Mouse (Mus musculus): ENCODE data around the gene Dusp5. TPM values are rescaled to one million over a fixed set of nuclear protein-coding genes. Genes with fewer than 3 reads are reported as not detected.

Dusp5 gene
- polyA plus RNA-seq, 1 experiment from 2014 or later = 7.4 TPM

DNA sequence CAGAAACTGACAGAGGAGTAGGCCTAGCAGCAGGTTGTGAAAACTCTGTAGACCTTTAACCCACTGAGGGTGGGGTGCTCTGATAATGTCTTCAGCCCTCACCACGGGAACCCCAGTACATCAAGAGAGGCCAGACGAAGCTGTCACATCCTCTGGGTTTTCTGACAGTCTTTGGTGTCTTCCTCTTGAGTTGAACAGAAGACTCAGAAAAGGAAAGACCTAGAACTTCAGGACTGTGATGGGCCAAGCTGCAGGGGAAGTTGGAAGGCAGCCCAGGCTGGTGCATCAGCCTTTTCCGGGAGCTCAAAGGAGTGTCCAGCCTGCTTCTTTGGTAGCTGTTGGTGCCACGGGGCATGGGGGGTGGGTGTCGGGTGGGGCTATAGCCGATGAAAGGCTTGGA lies 6.5 kb downstream of the Dusp5 start:
- peaks cover 56% of the 10 kb centered on the region for H3K36me3 ChIP-seq (ENCODE audit: control insufficient read depth, insufficient read depth, low read length)
- H3K27me3 ChIP-seq (ENCODE audit: control insufficient read depth, insufficient read depth, low read length) = no peaks in the 10 kb centered on the region
- 70% methylated on average over 6 of the region's 6 CpGs for WGBS
- H3K4me2 ChIP-seq (ENCODE audit: low read length) = no peak overlapping the region
- no peaks in the 10 kb centered on the region for H3K9me3 ChIP-seq (ENCODE audit: control insufficient read depth, low read length)
- H3K4me1 ChIP-seq (ENCODE audit: control insufficient read depth in 2 of 2, insufficient read depth in 2 of 2, low read length in 2 of 2) = peaks cover 21 to 32% of the 10 kb centered on the region in 2 experiments
- H3K4me3 ChIP-seq (ENCODE audit: control insufficient read depth in 1 of 2, insufficient read depth in 1 of 2, low read depth in 1 of 2, low read length in 2 of 2) = no peak overlapping the region
- no peak overlapping the region for H3K9ac ChIP-seq (ENCODE audit: low read length)
- no peak for ATAC-seq (ENCODE audit: insufficient number of reproducible peaks, insufficient read depth, low FRiP score, low read depth)
- no peak overlapping the region for H3K27ac ChIP-seq (replicated peaks in 1 of 2; ENCODE audit: control insufficient read depth in 1 of 2, insufficient read depth in 1 of 2, low read depth in 2 of 2, low read length in 2 of 2)

DNA sequence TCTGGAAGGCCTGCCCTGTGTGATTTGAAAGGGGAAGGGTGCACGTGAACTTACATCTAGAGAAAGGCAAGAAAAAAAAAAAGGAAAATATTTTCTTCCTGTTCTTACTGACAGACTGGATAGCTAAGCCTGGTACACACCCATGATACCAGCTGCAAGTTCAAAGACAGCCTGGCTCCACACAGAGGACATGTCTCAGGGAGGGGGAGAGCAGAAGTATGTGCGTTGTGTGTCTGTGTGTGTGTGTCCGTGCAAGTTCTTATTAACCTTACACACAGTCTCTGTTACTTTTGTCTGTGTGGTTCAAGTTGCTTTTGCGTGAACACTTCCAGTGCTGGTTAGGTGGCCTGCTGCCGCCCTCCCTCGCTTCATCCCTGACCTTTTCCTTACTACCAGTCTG lies 7.3 kb downstream of the Dusp5 start:
- Histone ChIP-seq H3K27ac (replicated peaks in 1 of 2; ENCODE audit: control insufficient read depth in 1 of 2, insufficient read depth in 1 of 2, low read depth in 2 of 2, low read length in 2 of 2) (no peak overlapping the region), H3K36me3 (ENCODE audit: control insufficient read depth, insufficient read depth, low read length) (peaks cover 64% of the 10 kb centered on the region)
- 89% methylated on average over 6 of the region's 6 CpGs for WGBS

DNA sequence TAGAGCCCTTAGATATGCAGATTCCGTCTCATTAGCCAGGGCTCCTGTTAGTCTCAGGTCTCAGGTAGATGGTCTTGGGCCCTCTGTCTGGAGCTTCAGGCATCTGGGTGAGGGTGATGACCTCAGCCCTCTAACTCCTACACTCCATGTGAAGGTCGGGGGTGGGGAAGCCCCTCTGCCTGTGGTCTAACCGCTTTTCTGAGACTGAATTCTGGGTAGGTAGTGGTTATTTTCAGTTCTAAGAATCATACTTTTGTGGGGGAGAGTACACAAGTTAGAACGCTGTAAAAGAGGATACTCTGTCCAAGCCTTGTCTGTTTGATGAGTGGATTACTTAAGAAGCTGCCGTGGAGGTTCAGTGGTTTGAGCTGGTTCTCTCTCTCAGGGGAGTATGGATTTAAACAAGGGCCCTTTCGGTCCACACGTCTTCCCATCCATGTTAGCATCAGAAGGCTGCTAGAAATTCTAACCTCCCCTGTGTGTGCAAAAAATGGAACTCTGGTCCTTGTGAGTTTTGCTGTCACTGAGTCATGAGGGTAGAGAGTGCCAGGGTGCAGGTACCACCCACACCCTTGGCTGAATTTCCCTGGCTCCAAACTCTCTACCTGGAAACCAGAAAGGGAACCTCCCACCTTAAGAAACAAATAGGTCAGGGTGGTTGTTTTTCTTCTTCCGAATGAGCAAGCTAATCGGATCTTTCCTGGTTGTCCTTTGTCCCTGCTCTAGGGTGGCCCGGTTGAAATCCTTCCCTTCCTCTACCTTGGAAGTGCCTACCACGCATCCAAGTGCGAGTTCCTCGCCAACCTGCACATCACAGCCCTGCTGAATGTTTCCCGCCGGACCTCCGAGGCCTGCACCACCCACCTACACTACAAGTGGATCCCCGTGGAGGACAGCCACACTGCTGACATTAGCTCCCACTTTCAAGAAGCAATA lies 8.1 kb downstream of the Dusp5 start:
- Histone ChIP-seq H3K27me3 (ENCODE audit: control insufficient read depth, insufficient read depth, low read length) (no peaks in the 10 kb centered on the region), H3K27ac (replicated peaks in 1 of 2; ENCODE audit: control insufficient read depth in 1 of 2, insufficient read depth in 1 of 2, low read depth in 2 of 2, low read length in 2 of 2) (no peak overlapping the region), H3K9me3 (ENCODE audit: control insufficient read depth, low read length) (no peaks in the 10 kb centered on the region), H3K4me2 (ENCODE audit: low read length) (no peak overlapping the region), H3K9ac (ENCODE audit: low read length) (no peak overlapping the region), H3K4me1 (ENCODE audit: control insufficient read depth in 2 of 2, insufficient read depth in 2 of 2, low read length in 2 of 2) (peaks cover 8 to 16% of the 10 kb centered on the region in 2 experiments), H3K36me3 (ENCODE audit: control insufficient read depth, insufficient read depth, low read length) (peaks cover 71% of the 10 kb centered on the region), H3K4me3 (ENCODE audit: control insufficient read depth in 1 of 2, insufficient read depth in 1 of 2, low read depth in 1 of 2, low read length in 2 of 2) (no peak overlapping the region)
- ATAC-seq (ENCODE audit: insufficient number of reproducible peaks, insufficient read depth, low FRiP score, low read depth) = no peak
- WGBS = 78% methylated on average over 17 of the region's 17 CpGs

More for the DNA sequence above, 7.3 kb downstream of the Dusp5 start:
- H3K27me3 ChIP-seq (ENCODE audit: control insufficient read depth, insufficient read depth, low read length) = no peaks in the 10 kb centered on the region
- H3K4me2 ChIP-seq (ENCODE audit: low read length) = no peak overlapping the region
- H3K4me3 ChIP-seq (ENCODE audit: control insufficient read depth in 1 of 2, insufficient read depth in 1 of 2, low read depth in 1 of 2, low read length in 2 of 2) = no peak overlapping the region
- no peaks in the 10 kb centered on the region for H3K9me3 ChIP-seq (ENCODE audit: control insufficient read depth, low read length)
- ATAC-seq (ENCODE audit: insufficient number of reproducible peaks, insufficient read depth, low FRiP score, low read depth) = no peak
- no peak overlapping the region for H3K9ac ChIP-seq (ENCODE audit: low read length)
- peaks cover 14 to 24% of the 10 kb centered on the region in 2 experiments for H3K4me1 ChIP-seq (ENCODE audit: control insufficient read depth in 2 of 2, insufficient read depth in 2 of 2, low read length in 2 of 2)

DNA sequence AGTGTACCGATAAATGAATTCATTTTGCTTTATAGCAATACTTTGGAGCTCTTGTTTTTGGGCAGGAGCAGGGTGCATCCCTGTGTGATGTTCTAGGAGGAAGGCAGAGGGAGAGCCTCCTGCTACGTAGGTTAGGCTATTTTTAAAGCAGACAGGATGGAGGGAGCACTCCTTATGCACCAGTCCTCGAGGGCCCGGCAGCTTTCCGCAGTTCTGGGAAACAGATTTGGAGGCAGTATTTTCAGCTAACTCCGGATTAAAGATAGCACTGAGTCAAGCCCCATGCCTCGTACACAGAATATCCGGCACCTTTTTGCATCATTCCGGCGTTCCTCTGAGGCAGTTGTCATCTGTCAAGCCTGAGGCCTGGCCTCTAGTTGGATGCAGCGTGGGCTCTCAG lies 9.1 kb downstream of the Dusp5 start:
- H3K9ac ChIP-seq (ENCODE audit: low read length) = no peak overlapping the region
- no peaks in the 10 kb centered on the region for H3K9me3 ChIP-seq (ENCODE audit: control insufficient read depth, low read length)
- peaks cover 81% of the 10 kb centered on the region for H3K36me3 ChIP-seq (ENCODE audit: control insufficient read depth, insufficient read depth, low read length)
- 64% methylated on average over 11 of the region's 11 CpGs for WGBS
- H3K27me3 ChIP-seq (ENCODE audit: control insufficient read depth, insufficient read depth, low read length) = no peaks in the 10 kb centered on the region
- ATAC-seq (ENCODE audit: insufficient number of reproducible peaks, insufficient read depth, low FRiP score, low read depth) = no peak
- H3K4me3 ChIP-seq (ENCODE audit: control insufficient read depth in 1 of 2, insufficient read depth in 1 of 2, low read depth in 1 of 2, low read length in 2 of 2) = no peak overlapping the region
- no peak overlapping the region for H3K4me2 ChIP-seq (ENCODE audit: low read length)
- H3K4me1 ChIP-seq (ENCODE audit: control insufficient read depth in 2 of 2, insufficient read depth in 2 of 2, low read length in 2 of 2) = peaks cover 2 to 10% of the 10 kb centered on the region in 2 experiments; a peak in 2 of 4 replicates
- no peak overlapping the region; a peak in 1 of 4 replicates for H3K27ac ChIP-seq (replicated peaks in 1 of 2; ENCODE audit: control insufficient read depth in 1 of 2, insufficient read depth in 1 of 2, low read depth in 2 of 2, low read length in 2 of 2)

DNA sequence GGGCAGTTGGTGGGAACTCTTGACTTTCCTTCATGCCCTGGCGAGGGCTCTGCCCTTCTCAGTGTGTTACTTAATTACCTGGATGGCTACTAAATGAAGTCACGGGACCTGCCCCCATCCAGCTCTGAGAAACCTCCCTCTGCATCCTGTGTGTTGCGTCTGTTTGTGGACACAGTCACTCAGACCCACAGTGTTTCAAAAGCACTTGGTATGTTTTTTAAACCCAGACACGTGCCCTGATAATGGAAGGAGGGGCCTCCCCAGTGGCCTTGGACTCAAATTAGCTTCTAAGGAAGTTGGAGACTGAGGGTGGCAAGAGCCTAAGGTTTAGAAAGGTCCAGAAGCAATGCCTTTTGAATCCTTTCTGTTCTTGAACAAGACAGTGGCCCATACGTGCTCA lies 9.9 kb downstream of the Dusp5 start:
- Histone ChIP-seq H3K9me3 (ENCODE audit: control insufficient read depth, low read length) (no peaks in the 10 kb centered on the region), H3K4me2 (ENCODE audit: low read length) (no peak overlapping the region), H3K4me3 (ENCODE audit: control insufficient read depth in 1 of 2, insufficient read depth in 1 of 2, low read depth in 1 of 2, low read length in 2 of 2) (no peak overlapping the region), H3K9ac (ENCODE audit: low read length) (0 out of 2 replicates have a peak overlapping the region, but pooled peaks have one; percentile 21), H3K27me3 (ENCODE audit: control insufficient read depth, insufficient read depth, low read length) (no peaks in the 10 kb centered on the region), H3K27ac (replicated peaks in 1 of 2; ENCODE audit: control insufficient read depth in 1 of 2, insufficient read depth in 1 of 2, low read depth in 2 of 2, low read length in 2 of 2) (0 out of 4 replicates have a peak overlapping the region, but pooled peaks of 1 of the 2 experiments have one; percentile 8), H3K4me1 (ENCODE audit: control insufficient read depth in 2 of 2, insufficient read depth in 2 of 2, low read length in 2 of 2) (peaks cover 2 to 10% of the 10 kb centered on the region in 2 experiments; a peak in 2 of 4 replicates), H3K36me3 (ENCODE audit: control insufficient read depth, insufficient read depth, low read length) (peaks cover 82% of the 10 kb centered on the region)
- 61% methylated on average over 5 of the region's 5 CpGs for WGBS
- no peak for ATAC-seq (ENCODE audit: insufficient number of reproducible peaks, insufficient read depth, low FRiP score, low read depth)

DNA sequence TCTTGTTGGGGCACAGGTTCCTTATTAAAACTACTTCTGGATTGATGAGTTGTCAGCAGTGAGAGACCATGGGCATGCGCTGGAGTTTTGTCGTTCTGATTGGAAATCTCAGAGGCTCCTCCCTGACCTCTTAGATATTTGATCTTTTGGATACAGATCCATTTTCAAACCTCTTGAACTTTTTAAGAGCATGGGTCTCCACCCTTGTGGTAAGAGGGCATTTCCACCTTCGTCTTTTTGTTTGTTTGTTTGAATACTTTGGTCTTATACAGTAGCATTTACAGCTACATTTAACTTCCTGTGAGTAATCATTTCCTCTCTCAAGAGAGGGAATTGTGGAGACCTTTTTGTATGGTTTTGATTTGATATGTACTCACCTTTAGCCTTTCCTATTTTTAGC lies 10.4 kb downstream of the Dusp5 start:
- Histone ChIP-seq H3K36me3 (ENCODE audit: control insufficient read depth, insufficient read depth, low read length) (peaks cover 77% of the 10 kb centered on the region), H3K27me3 (ENCODE audit: control insufficient read depth, insufficient read depth, low read length) (no peaks in the 10 kb centered on the region)

DNA sequence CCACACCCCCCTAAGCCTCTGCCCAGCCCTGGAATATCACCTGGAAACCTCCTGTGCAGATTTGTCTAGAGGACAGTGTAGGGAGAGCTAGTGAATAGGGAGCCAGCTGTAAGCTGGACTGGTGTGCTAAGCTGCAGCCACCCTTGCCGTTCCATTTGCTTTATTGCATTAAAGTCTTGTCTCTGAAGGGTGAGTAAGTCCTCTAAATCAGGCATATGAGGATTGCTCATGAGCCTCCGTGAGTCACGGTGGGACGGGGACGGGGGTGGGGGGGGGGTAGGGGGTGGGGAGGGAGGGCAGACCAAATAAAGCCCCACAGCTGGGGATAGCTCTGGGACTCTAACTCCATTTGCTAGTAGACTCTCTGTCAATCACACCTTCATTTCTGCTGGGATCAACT lies 14.7 kb downstream of the Dusp5 start:
- Histone ChIP-seq H3K9me3 (ENCODE audit: control insufficient read depth, low read length) (no peaks in the 10 kb centered on the region), H3K4me1 (ENCODE audit: control insufficient read depth in 2 of 2, insufficient read depth in 2 of 2, low read length in 2 of 2) (peaks cover 6 to 7% of the 10 kb centered on the region in 2 experiments), H3K27me3 (ENCODE audit: control insufficient read depth, insufficient read depth, low read length) (no peaks in the 10 kb centered on the region), H3K27ac (replicated peaks in 1 of 2; ENCODE audit: control insufficient read depth in 1 of 2, insufficient read depth in 1 of 2, low read depth in 2 of 2, low read length in 2 of 2) (no peak overlapping the region), H3K9ac (ENCODE audit: low read length) (no peak overlapping the region), H3K36me3 (ENCODE audit: control insufficient read depth, insufficient read depth, low read length) (peaks cover 43% of the 10 kb centered on the region), H3K4me3 (ENCODE audit: control insufficient read depth in 1 of 2, insufficient read depth in 1 of 2, low read depth in 1 of 2, low read length in 2 of 2) (no peak overlapping the region), H3K4me2 (ENCODE audit: low read length) (no peak overlapping the region)
- WGBS = 35% methylated on average over 5 of the region's 5 CpGs
- ATAC-seq (ENCODE audit: insufficient number of reproducible peaks, insufficient read depth, low FRiP score, low read depth) = no peak

More for the DNA sequence above, 10.4 kb downstream of the Dusp5 start:
- 74% methylated on average over 3 of the region's 3 CpGs for WGBS
- Histone ChIP-seq H3K9ac (ENCODE audit: low read length) (0 out of 2 replicates have a peak overlapping the region, but pooled peaks have one; percentile 21), H3K4me2 (ENCODE audit: low read length) (no peak overlapping the region), H3K4me1 (ENCODE audit: control insufficient read depth in 2 of 2, insufficient read depth in 2 of 2, low read length in 2 of 2) (peaks cover 2 to 10% of the 10 kb centered on the region in 2 experiments; a peak in 2 of 4 replicates), H3K27ac (replicated peaks in 1 of 2; ENCODE audit: control insufficient read depth in 1 of 2, insufficient read depth in 1 of 2, low read depth in 2 of 2, low read length in 2 of 2) (0 out of 4 replicates have a peak overlapping the region, but pooled peaks of 1 of the 2 experiments have one; percentile 8), H3K4me3 (ENCODE audit: control insufficient read depth in 1 of 2, insufficient read depth in 1 of 2, low read depth in 1 of 2, low read length in 2 of 2) (no peak overlapping the region), H3K9me3 (ENCODE audit: control insufficient read depth, low read length) (no peaks in the 10 kb centered on the region)
- ATAC-seq (ENCODE audit: insufficient number of reproducible peaks, insufficient read depth, low FRiP score, low read depth) = no peak

All from heart, embryonic 14.5 days (tissue).